Mouse (Mus musculus): ENCODE data around the gene Tent4a.

DNA sequence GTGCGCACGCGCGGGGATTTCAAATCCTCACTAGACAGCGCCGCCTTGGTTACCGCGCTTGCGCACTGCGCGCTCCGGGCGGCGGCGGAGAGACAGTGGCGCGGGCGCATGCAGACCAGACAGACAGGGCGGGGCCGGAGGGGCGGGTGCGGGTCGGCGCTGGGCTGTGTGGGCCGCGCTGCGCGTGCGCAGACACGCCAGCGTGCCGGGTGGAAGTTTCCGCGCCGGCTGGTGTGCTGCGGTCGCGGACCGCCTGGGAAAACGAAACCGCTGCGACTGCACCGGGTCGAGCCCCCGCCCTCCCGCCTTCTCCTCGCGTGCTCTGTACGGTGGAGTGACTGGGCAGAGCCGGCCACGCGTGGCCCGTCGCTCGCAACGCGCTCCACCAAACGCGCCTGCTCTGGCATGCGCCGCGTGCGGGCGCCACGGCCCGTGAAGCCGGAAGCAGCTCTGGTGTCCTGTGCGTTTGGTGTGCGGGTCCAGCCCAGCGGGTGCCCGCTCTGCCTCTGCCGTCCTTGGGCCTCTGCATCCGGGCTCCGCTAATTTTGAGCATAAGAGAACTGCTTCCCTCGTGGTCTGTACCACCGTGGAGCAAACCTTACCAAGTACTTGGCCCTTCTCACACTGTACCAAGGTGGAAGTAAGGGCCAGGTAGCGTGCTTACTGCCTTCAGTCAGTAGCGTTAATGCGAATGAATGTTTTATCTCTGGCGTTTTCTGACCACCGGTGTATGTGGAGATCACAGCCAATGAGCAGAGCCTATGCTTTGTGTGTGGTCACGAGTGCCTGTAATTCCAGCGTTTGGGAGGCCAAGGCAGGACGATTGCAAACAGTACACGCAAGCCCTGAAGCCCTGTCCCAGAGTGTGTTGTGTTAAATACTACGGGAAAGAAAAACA, 486 bp upstream of the Tent4a start:
- TF ChIP-seq CTCF (IDR thresholded peaks at IDR 0.05; ENCODE audit: control insufficient read depth, insufficient read depth, insufficient replicate concordance, low read depth, low read length) (no peak), POLR2A (IDR thresholded peaks at IDR 0.05; ENCODE audit: control insufficient read depth, low read depth, low read length) (peak; percentile 59)

Data from testis, adult 2 months (tissue).